Mouse (Mus musculus): ENCODE data around the gene Plekhh2.

Gene Plekhh2

GRCm38 (mm10) chr17:84642324-84642723 lies 130.6 kb downstream of the Plekhh2 start:
- DNase-seq (ENCODE audit: low spot score in 2 of 2), result no peak

GRCm38 (mm10) chr17:84644292-84645050 lies 132.8 kb downstream of the Plekhh2 start:
- DNase-seq (ENCODE audit: low spot score in 2 of 2), result no peak

DNA sequence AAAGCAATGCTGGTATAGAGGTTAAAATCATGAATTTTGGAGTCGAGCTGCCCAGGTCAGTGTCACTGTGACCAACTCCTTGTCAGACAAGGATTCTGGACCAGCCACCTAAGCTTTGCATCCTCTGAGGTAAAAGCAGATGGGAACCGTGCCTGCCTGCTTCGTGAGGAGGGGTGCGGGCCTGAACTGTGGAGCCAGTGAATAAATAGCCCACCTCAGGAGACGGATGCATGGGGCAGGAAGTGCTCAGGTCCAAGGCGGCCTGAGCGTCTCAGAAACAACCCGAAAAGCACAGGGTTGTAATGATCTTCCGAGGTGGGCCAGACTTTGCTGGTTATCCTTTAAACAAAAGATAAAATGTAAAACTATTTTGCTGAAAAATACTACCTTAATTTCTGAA lies 133.4 kb downstream of the Plekhh2 start:
- no peak for DNase-seq (ENCODE audit: low spot score in 2 of 2)

DNA sequence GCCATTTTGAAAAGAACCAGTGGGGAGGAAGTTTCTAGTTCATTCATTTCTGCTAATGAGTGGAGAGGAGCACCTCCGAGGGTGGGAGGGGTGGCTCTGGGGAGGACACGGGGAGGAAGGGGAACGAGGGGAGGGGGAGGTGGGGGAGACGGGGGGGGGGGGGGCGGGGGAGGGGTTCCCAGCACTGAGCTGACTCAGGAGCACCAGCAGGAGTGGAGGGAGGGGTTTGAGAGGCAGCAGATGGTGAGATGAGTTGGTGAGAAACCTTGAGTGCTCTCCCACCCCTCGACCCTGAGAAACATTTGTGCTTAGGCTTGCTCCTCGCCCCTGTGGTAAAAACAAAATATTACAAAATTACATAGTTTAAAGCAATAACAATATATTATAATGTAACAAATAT lies 134.2 kb downstream of the Plekhh2 start:
- DNase-seq (ENCODE audit: low spot score in 2 of 2), result no peak

- no peak for DNase-seq (ENCODE audit: low spot score in 2 of 2)
These were observed 134.8 kb downstream of the Plekhh2 start for GRCm38 (mm10) chr17:84646477-84646876.

DNA sequence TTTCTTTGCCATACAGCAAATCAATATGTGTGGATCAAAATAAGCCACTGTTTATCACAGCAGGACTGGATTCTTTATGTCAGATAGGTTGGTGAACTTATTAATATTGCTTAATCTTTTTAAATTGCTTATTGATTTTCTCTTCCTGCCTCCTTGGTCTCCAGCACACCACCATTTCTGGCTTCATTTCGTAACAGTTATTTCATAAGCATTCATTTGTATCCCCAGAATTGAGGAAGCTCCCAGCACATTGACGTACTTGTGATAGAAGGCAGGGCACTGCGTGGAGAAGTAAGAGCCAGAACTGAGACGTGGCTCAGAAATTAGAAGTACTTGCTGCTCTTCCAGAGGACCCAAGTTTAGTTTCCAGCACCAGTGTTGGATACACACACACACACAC lies 135.9 kb downstream of the Plekhh2 start:
- no peak for DNase-seq (ENCODE audit: low spot score in 2 of 2)

DNA sequence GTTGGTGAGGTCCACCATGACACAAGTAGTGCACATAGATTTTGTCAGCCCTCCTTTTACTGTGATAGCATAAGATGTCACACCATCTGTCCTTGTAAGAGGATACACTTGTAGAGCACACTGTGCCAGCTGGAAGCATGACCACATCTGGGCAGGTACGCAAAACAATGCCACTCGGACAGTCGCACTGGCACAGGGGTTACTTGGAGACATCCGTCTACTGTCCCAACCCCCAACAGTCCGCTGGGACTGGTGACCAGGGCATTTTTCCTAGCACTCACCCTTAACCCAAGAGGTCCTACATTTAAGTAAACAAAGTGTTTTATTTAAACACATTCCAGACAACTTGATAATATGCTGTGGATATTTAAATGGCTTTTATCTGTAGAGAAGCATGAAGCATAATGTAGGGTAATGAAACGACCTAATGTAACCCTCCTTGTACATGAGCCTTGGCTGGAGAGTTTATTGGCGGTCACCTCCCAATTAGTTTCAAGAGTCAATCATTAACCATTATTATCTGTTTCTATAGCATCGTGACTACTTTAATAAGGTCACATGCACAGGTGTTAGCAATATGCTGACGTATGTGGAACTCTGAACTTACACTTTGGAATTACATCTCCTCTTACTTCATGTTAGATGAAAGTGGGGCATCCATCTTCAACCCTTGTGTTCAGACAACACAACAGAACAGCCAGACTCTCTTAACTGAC lies 138.8 kb downstream of the Plekhh2 start:
- DNase-seq (ENCODE audit: low spot score in 2 of 2), result no peak

DNA sequence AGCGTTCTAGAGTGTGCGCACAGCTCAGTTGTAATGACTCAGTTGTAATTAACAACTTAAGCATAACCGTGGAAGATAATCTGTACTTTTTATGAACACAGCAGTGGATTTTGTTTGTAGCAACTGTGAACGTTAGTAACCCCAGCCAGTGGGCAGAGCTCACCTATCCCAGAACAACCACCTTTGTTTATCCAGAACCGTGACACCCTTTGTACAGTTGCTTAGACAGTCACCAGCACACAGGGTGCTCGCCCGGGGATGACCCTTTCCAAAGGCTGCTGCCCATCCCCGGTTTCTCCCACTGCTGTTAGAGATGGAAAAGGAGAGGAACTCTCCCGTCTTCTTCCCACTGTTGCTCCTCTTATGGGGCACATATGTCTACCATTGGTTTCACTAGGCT lies 141.8 kb downstream of the Plekhh2 start:
- no peak for DNase-seq (ENCODE audit: low spot score in 2 of 2)

DNA sequence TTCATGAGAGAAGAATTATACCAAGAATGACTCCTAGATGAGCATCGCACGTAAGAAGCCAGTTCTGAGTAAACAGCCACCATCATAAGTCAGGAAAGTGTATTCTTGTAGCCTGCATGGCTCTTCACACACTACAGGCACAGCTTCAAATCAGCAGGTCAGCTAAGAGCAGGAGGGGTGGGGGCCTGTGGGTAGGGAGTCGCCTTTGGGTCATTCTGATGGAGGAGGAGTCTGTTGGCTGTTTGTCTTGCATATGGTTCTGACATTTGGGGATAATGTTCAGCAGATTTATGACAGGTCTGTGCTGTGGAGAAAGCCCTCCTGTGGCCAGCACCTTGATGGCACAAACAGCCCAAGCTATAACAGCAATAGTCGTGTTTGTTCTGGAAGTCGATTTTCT lies 144.5 kb downstream of the Plekhh2 start:
- DNase-seq (ENCODE audit: low spot score in 2 of 2), result no peak

DNA sequence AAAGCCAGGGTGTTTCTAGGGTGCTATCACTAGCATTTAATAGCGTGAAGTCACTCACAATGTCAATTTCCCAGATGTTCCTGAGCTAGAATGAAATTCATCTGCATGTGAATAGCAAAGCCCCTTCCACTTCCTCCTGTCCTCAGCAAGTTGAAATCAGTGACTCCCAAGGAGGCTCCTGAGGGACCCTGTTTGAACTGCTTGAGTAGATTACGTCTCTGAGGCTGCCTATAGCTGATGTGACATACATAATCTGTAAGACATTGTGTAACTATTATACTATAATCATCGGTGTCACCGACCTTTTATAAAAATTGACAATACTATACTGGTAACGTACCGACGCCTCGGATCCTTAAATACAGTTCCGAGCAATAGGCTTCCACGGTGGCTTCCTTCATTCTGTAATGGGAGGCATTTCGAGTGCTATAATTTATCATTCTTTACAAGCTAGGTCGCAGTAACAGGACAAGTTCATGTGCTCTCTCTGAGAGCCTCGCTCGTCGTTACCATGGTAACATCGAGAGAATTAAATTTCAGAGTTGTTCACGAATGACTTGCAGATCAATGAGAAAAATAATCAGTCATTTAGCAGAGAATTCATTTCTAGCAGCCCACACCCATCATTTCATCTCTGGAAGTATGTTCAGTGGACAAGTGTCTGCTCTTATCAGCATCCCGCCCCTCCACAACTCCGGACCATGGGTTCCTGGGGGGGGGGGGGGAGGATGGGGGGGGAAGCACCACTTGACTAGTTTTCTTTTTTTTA lies 145.1 kb downstream of the Plekhh2 start:
- no peak for DNase-seq (ENCODE audit: low spot score in 2 of 2)

GRCm38 (mm10) chr17:84657422-84657732 lies 145.7 kb downstream of the Plekhh2 start:
- no peak for DNase-seq (ENCODE audit: low spot score in 2 of 2)

GRCm38 (mm10) chr17:84657782-84658181 lies 146.1 kb downstream of the Plekhh2 start:
- DNase-seq (ENCODE audit: low spot score in 2 of 2), result no peak

GRCm38 (mm10) chr17:84658195-84658594 lies 146.5 kb downstream of the Plekhh2 start:
- DNase-seq (ENCODE audit: low spot score in 2 of 2), result no peak

- no peak for DNase-seq (ENCODE audit: low spot score in 2 of 2)
These were observed 147.3 kb downstream of the Plekhh2 start for GRCm38 (mm10) chr17:84658951-84659350.

- no peak for DNase-seq (ENCODE audit: low spot score in 2 of 2)
These were observed 153.4 kb downstream of the Plekhh2 start for GRCm38 (mm10) chr17:84665053-84665452.

DNA sequence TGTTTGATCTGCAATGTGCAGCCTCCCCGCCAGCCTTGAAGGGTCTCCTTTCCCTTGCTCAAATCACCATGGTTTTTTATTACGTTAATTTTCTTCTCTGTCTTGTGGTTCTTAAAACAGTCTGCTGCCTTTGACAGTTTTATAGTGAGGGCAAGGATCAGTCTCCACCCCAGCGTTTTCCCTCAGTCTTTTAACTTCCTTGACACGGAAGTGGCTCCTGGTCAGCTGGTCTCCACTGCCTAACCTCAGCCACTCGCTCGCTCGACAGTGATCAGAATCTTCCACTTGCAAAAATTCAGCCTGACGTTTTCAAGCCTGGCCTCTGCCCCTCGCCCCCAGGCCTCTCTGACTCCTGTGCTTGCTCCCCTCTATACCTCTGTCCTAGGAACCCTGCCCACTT lies 154.0 kb downstream of the Plekhh2 start:
- no peak for DNase-seq (ENCODE audit: low spot score in 2 of 2)

DNA sequence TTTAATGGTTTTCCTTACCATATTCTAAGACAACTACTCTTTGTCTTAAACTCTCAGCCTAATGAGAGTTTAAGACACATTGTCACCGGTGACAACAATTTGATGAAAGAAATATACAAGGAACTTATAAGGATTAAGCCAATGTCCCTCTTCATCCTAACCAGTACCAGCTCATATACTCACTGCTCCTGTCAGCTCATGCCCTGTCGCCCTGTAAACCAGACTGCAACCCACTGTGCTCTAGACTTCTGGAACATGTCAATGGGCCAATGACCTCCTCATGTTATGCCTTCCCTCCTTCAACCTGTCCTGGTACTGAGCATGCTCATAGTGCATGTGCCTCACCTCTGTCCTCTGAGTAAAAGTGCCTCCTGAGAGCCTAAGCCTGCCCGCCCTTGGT lies 156.2 kb downstream of the Plekhh2 start:
- no peak for DNase-seq (ENCODE audit: low spot score in 2 of 2)
